Comparison of ENCODE assay signal across 21 mouse cellular contexts in the genomic region with DNA sequence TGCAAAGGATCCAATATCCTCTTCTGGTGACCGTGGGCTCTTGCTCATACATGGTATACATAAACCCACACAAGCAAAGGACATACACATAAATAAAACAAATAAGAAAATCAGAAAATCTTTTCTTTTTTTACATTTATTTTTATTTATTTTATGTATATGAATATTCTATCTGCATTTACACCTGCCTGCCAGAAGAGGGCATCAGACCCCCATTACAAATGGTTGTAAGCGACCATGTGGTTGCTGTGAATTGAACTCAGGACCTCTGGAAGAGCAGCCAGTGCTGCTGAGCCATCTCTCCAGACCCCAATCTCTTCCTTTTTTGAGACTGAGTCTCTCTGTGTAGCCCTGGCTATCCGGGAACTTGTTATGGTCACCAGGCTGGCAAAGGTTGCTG. TPM values are rescaled to one million over a fixed set of nuclear protein-coding genes. Genes with fewer than 3 reads are reported as not detected.
DNase-seq lines count a peak whose midpoint lies in the region; ATAC-seq and TF ChIP-seq lines count a peak whose summit lies in the region.
"Had no signal": no experiment of that assay in that cellular context is flagged by ENCODE, and none has a peak within 500 bp of the region (broad histone marks: within the 10 kb centered on the region; RNA-seq: fewer than 3 reads in every experiment).

No protein-coding gene starts in this region.

- H3K4me2 ChIP-seq in hindbrain, postnatal 0 days (ENCODE audit: low read depth, low read length): no peak overlapping the region
- no peak overlapping the region for H3K4me2 ChIP-seq in liver, postnatal 0 days (ENCODE audit: low read depth, low read length)
- H3K4me2 ChIP-seq: heart, embryonic 12.5 days; hindbrain, embryonic 14.5 days; intestine, embryonic 15.5 days; limb, embryonic 13.5 days; stomach, embryonic 15.5 days had no signal

- POLR2A ChIA-PET in Patski (lab: Charles Lee): no interaction called here

- DNase-seq in hindbrain, postnatal 0 days (ENCODE audit: low spot score): no peak
- no peak for DNase-seq in hindbrain, embryonic 10.5 days (ENCODE audit: low spot score)
- no peak for DNase-seq in liver, postnatal 0 days
- no peak for DNase-seq in liver
- no peak for DNase-seq in Patski (ENCODE audit: low read depth, low spot score)
- DNase-seq in cerebellum, adult 9-10 months: no peak
- DNase-seq in embryo, embryonic 11 days: no peak
- DNase-seq: adrenal gland, postnatal 25 days; cerebellum, adult 18-20 months; cerebellum, postnatal 36 days; midbrain, embryonic 14.5 days; right cerebral cortex, postnatal 25 days; thymus, postnatal 14 days had no signal

- H3K9ac ChIP-seq in hindbrain, postnatal 0 days (replicated peaks; ENCODE audit: low read length): no peak overlapping the region
- no peak overlapping the region for H3K9ac ChIP-seq in liver, postnatal 0 days (replicated peaks)
- H3K9ac ChIP-seq: heart, embryonic 12.5 days; hindbrain, embryonic 14.5 days; intestine, embryonic 15.5 days; limb, embryonic 13.5 days; neural tube, embryonic 15.5 days; stomach, embryonic 15.5 days had no signal

- H3K27me3 ChIP-seq in hindbrain, postnatal 0 days (ENCODE audit: insufficient read depth, low read length): no peaks in the 10 kb centered on the region
- no peaks in the 10 kb centered on the region for H3K27me3 ChIP-seq in hindbrain, embryonic 10.5 days (ENCODE audit: insufficient read depth, poor library complexity, severe bottlenecking)
- H3K27me3 ChIP-seq in liver, postnatal 0 days (ENCODE audit: insufficient read depth, low read length): no peaks in the 10 kb centered on the region
- no peaks in the 10 kb centered on the region for H3K27me3 ChIP-seq in E14TG2a.4 (ENCODE audit: insufficient read depth, low read length)
- no peaks in the 10 kb centered on the region for H3K27me3 ChIP-seq in Patski
- H3K27me3 ChIP-seq: heart, embryonic 12.5 days; intestine, embryonic 15.5 days; limb, embryonic 13.5 days; neural tube, embryonic 15.5 days; stomach, embryonic 15.5 days had no signal

- no peak overlapping the region for H3K4me3 ChIP-seq in hindbrain, postnatal 0 days (ENCODE audit: low read length)
- H3K4me3 ChIP-seq in hindbrain, embryonic 10.5 days: no peak overlapping the region
- H3K4me3 ChIP-seq in liver, postnatal 0 days (ENCODE audit: low read depth, low read length): no peak overlapping the region
- H3K4me3 ChIP-seq in E14TG2a.4 (replicated peaks; ENCODE audit: low read length): no peak overlapping the region
- H3K4me3 ChIP-seq: heart, embryonic 12.5 days; intestine, embryonic 15.5 days; limb, embryonic 13.5 days; myocyte; neural tube, embryonic 15.5 days; stomach, embryonic 15.5 days had no signal

- 91% methylated on average over 3 of the region's 3 CpGs for WGBS in hindbrain, postnatal 0 days
- 91% methylated on average over 3 of the region's 3 CpGs for WGBS in hindbrain, embryonic 10.5 days
- WGBS in liver, postnatal 0 days (ENCODE audit: insufficient replicate concordance): 92% methylated on average over 3 of the region's 3 CpGs

- H3K36me3 ChIP-seq in hindbrain, postnatal 0 days (ENCODE audit: insufficient read depth, low read length): peaks cover 23% of the 10 kb centered on the region
- peaks cover 50% of the 10 kb centered on the region for H3K36me3 ChIP-seq in hindbrain, embryonic 10.5 days
- H3K36me3 ChIP-seq in liver, postnatal 0 days (replicated peaks; ENCODE audit: insufficient read depth, low read length): peaks cover 44% of the 10 kb centered on the region
- peaks cover 20% of the 10 kb centered on the region for H3K36me3 ChIP-seq in E14TG2a.4 (ENCODE audit: insufficient read depth, low read length)

- no peak overlapping the region for H3K27ac ChIP-seq in hindbrain, postnatal 0 days
- no peak overlapping the region for H3K27ac ChIP-seq in hindbrain, embryonic 10.5 days
- no peak overlapping the region for H3K27ac ChIP-seq in liver, postnatal 0 days (ENCODE audit: low read depth)
- H3K27ac ChIP-seq: hindbrain, embryonic 14.5 days; intestine, embryonic 15.5 days had no signal

- in situ Hi-C loops in Patski (cut with MboI; ENCODE audit: low pct_unique_long_range_greater_than_20kb): no loop called here

- H3K4me1 ChIP-seq in hindbrain, postnatal 0 days (ENCODE audit: insufficient read depth, low read length): no peaks in the 10 kb centered on the region
- peaks cover 13% of the 10 kb centered on the region for H3K4me1 ChIP-seq in hindbrain, embryonic 10.5 days (replicated peaks)
- H3K4me1 ChIP-seq in liver, postnatal 0 days (ENCODE audit: insufficient read depth): peaks cover 7% of the 10 kb centered on the region
- H3K4me1 ChIP-seq in E14TG2a.4 (replicated peaks; ENCODE audit: low read depth, low read length): peaks cover 11% of the 10 kb centered on the region

- CTCF ChIA-PET in Patski (lab: Charles Lee): no interaction called here

- no peak for ATAC-seq in hindbrain, postnatal 0 days
- ATAC-seq in liver, postnatal 0 days: no peak
- no peak for ATAC-seq in Patski

- no peaks in the 10 kb centered on the region for H3K9me3 ChIP-seq in hindbrain, postnatal 0 days (ENCODE audit: low read length)
- no peaks in the 10 kb centered on the region for H3K9me3 ChIP-seq in hindbrain, embryonic 10.5 days
- no peaks in the 10 kb centered on the region for H3K9me3 ChIP-seq in liver, postnatal 0 days (ENCODE audit: low read length)
- H3K9me3 ChIP-seq in E14TG2a.4 (ENCODE audit: low read length): no peaks in the 10 kb centered on the region
- H3K9me3 ChIP-seq: intestine, embryonic 15.5 days; neural tube, embryonic 15.5 days; stomach, embryonic 15.5 days had no signal

- TF ChIP-seq CTCF in hindbrain, postnatal 0 days (IDR thresholded peaks at IDR 0.05; ENCODE audit: low read depth): peak; percentile 41
- TF ChIP-seq CTCF in liver, postnatal 0 days (IDR thresholded peaks at IDR 0.05; ENCODE audit: low read depth): peak; percentile 46
- TF ChIP-seq CTCF in E14TG2a.4 (conservative IDR thresholded peaks at IDR 0.05; ENCODE audit: low read length) (peak; percentile 53), Patski (IDR thresholded peaks at IDR 0.05) (peak; percentile 59)

- TF ChIP-seq EP300 in liver, postnatal 0 days (IDR thresholded peaks at IDR 0.05; ENCODE audit: low read depth): no peak

RNA-seq across cellular contexts. Expression of a gene that starts 11.5 kb away (rescaled TPM):
- 26.1 and 33.1 TPM in 2 replicates for total RNA-seq in hindbrain, postnatal 0 days (2014; rRNA removed)
- 47.7 and 47.9 TPM in 2 replicates for polyA plus RNA-seq in hindbrain, postnatal 0 days (2015; fragmentation: Nextera tagmentation; extraction: Ambion mirVana)
- polyA plus RNA-seq in hindbrain, embryonic 10.5 days (2016; fragmentation: Nextera tagmentation; extraction: Ambion mirVana): 22.8 and 26.0 TPM in 2 replicates
- 12.2 and 12.8 TPM in 2 replicates for polyA plus RNA-seq in liver, postnatal 0 days (2015; fragmentation: Nextera tagmentation; extraction: Ambion mirVana)
- polyA plus RNA-seq in Patski (2021): 26.6 TPM

RNA-seq across cellular contexts. Expression of a gene that starts 16.9 kb away (rescaled TPM):
- 10.4 and 11.2 TPM in 2 replicates for total RNA-seq in hindbrain, postnatal 0 days (2014; rRNA removed)
- polyA plus RNA-seq in hindbrain, postnatal 0 days (2015; fragmentation: Nextera tagmentation; extraction: Ambion mirVana): 3.3 and 4.5 TPM in 2 replicates
- polyA plus RNA-seq in hindbrain, embryonic 10.5 days (2016; fragmentation: Nextera tagmentation; extraction: Ambion mirVana): 8.0 and 8.3 TPM in 2 replicates
- polyA plus RNA-seq in liver, postnatal 0 days (2015; fragmentation: Nextera tagmentation; extraction: Ambion mirVana): 1.3 and 2.1 TPM in 2 replicates
- 5.2 TPM for polyA plus RNA-seq in Patski (2021)

RNA-seq across cellular contexts. Expression of a gene that starts 29.3 kb away (rescaled TPM):
- 3.0 and 3.7 TPM in 2 replicates for total RNA-seq in hindbrain, postnatal 0 days (2014; rRNA removed)
- polyA plus RNA-seq in hindbrain, postnatal 0 days (2015; fragmentation: Nextera tagmentation; extraction: Ambion mirVana): 10.0 and 14.3 TPM in 2 replicates
- polyA plus RNA-seq in hindbrain, embryonic 10.5 days (2016; fragmentation: Nextera tagmentation; extraction: Ambion mirVana): 39.9 and 57.6 TPM in 2 replicates
- 34.0 and 35.2 TPM in 2 replicates for polyA plus RNA-seq in liver, postnatal 0 days (2015; fragmentation: Nextera tagmentation; extraction: Ambion mirVana)
- 9.3 TPM for polyA plus RNA-seq in Patski (2021)
